Mouse (Mus musculus) MEL (cell line): Measurements from ENCODE around the gene Mrap. TPM values are rescaled to one million over a fixed set of nuclear protein-coding genes. Genes with fewer than 3 reads are reported as not detected.

Experiments
- DNase-seq: peaks from one replicate; pipeline ENCODE4 v3.0.0; 2011; ENCODE audit warnings: low read depth, low spot score
- H3K27ac ChIP-seq: 2 replicates; pipeline ENCODE4 v1.5.1; 2012; ENCODE audit warnings: low read depth, mild to moderate bottlenecking, control low read depth, low read length, moderate library complexity; ENCODE audit not compliant: control insufficient read depth
- H3K27me3 ChIP-seq, 2 experiments: fragments of 150-350 bp in 1 of 2; sonication (generic) in 1 of 2; 2 replicates each; pipeline ENCODE4 v1.6.1; 2012; ENCODE audit warnings: low read length in 2 of 2, mild to moderate bottlenecking in 2 of 2, improper control_type of control experiment in 1 of 2, moderate library complexity in 1 of 2; ENCODE audit not compliant: insufficient read depth in 2 of 2, control insufficient read depth in 1 of 2
- H3K36me3 ChIP-seq, 2 experiments: 2 replicates each; pipeline ENCODE4 v1.6.1; 2012 to 2014; ENCODE audit warnings: low read length in 2 of 2, improper control_type of control experiment in 1 of 2, inconsistent platforms in 1 of 2, mild to moderate bottlenecking in 1 of 2; ENCODE audit not compliant: insufficient read depth in 2 of 2, control insufficient read depth in 1 of 2
- H3K4me1 ChIP-seq, 2 experiments: fragments of 150-350 bp in 1 of 2; sonication (generic) in 1 of 2; 2 replicates each; pipeline ENCODE4 v1.6.1; 2012; ENCODE audit warnings: low read length in 2 of 2, improper control_type of control experiment in 1 of 2, mild to moderate bottlenecking in 1 of 2; ENCODE audit not compliant: insufficient read depth in 2 of 2, control insufficient read depth in 1 of 2
- H3K4me3 ChIP-seq, 2 experiments: fragments of 150-350 bp in 1 of 2; sonication (generic) in 1 of 2; 2 replicates each; pipeline ENCODE4 v1.5.1; 2012; ENCODE audit warnings: low read depth in 2 of 2, low read length in 2 of 2, mild to moderate bottlenecking in 2 of 2, moderate library complexity in 2 of 2, control low read depth in 1 of 2, improper control_type of control experiment in 1 of 2; ENCODE audit not compliant: control insufficient read depth in 1 of 2, insufficient read depth in 1 of 2
- H3K79me2 ChIP-seq: 2 replicates; pipeline ENCODE4 v1.6.1; 2012; ENCODE audit warnings: mild to moderate bottlenecking, low read length, moderate library complexity; ENCODE audit not compliant: control insufficient read depth, poor library complexity, insufficient read depth
- H3K9ac ChIP-seq: 2 replicates; pipeline ENCODE4 v1.6.1; 2012; ENCODE audit warnings: low read depth, mild to moderate bottlenecking, control low read depth, low read length, moderate library complexity; ENCODE audit not compliant: control insufficient read depth, poor library complexity, severe bottlenecking
- H3K9me3 ChIP-seq: fragments of 150-350 bp; sonication (generic); replicated peaks from 2 replicates; pipeline ENCODE4 v1.6.1; 2012; ENCODE audit warnings: mild to moderate bottlenecking, low read length, improper control_type of control experiment, moderate library complexity; ENCODE audit not compliant: insufficient read depth
- BHLHE40 ChIP-seq: IDR thresholded peaks from 2 replicates; pipeline ENCODE4 v1.6.1; 2012; ENCODE audit warnings: low read depth, mild to moderate bottlenecking, inconsistent platforms, low read length, improper control_type of control experiment, borderline replicate concordance
- CHD1 ChIP-seq: IDR thresholded peaks from 2 replicates; pipeline ENCODE4 v1.6.1; 2012; ENCODE audit warnings: low read depth, mild to moderate bottlenecking, inconsistent platforms, low read length, improper control_type of control experiment
- CHD2 ChIP-seq: IDR thresholded peaks from 2 replicates; pipeline ENCODE4 v1.6.1; 2011; ENCODE audit warnings: low read length, improper control_type of control experiment
- CTCF ChIP-seq, 3 experiments: IDR thresholded peaks in 2 of 3; conservative IDR thresholded peaks in 1 of 3; 2 replicates each; pipeline ENCODE4 v1.5.1; 2011 to 2012; ENCODE audit warnings: low read length in 3 of 3, low read depth in 2 of 3, mild to moderate bottlenecking in 2 of 3, improper control_type of control experiment in 1 of 3, inconsistent platforms in 1 of 3, mixed read lengths in 1 of 3, moderate library complexity in 1 of 3; ENCODE audit not compliant: control insufficient read depth in 1 of 3, insufficient read depth in 1 of 3, poor library complexity in 1 of 3, severe bottlenecking in 1 of 3
- E2F4 ChIP-seq: IDR thresholded peaks from 2 replicates; pipeline ENCODE4 v1.6.1; 2011; ENCODE audit warnings: low read depth, low read length, improper control_type of control experiment, borderline replicate concordance
- ELF1 ChIP-seq: IDR thresholded peaks from 2 replicates; pipeline ENCODE4 v1.6.1; 2014; ENCODE audit warnings: low read depth, mild to moderate bottlenecking, inconsistent platforms, low read length, improper control_type of control experiment, moderate library complexity
- ETS1 ChIP-seq: IDR thresholded peaks from 2 replicates; pipeline ENCODE4 v1.6.1; 2012; ENCODE audit warnings: low read depth, mild to moderate bottlenecking, inconsistent platforms, low read length, improper control_type of control experiment, moderate library complexity
- GABPA ChIP-seq: IDR thresholded peaks from 2 replicates; pipeline ENCODE4 v1.6.1; 2012; ENCODE audit warnings: low read depth, mild to moderate bottlenecking, inconsistent platforms, low read length, improper control_type of control experiment, moderate library complexity
- GATA1 ChIP-seq: IDR thresholded peaks from 2 replicates; pipeline ENCODE4 v1.6.1; 2011; ENCODE audit warnings: low read depth, low read length, improper control_type of control experiment
- JUND ChIP-seq: IDR thresholded peaks from 2 replicates; pipeline ENCODE4 v1.6.1; 2011; ENCODE audit warnings: low read depth, mild to moderate bottlenecking, improper control_type of control experiment, low read length
- MAX ChIP-seq: IDR thresholded peaks from 2 replicates; pipeline ENCODE4 v1.6.1; 2011; ENCODE audit warnings: low read length, improper control_type of control experiment
- MAZ ChIP-seq: IDR thresholded peaks from 2 replicates; pipeline ENCODE4 v1.6.1; 2012; ENCODE audit warnings: low read depth, mild to moderate bottlenecking, inconsistent platforms, low read length, improper control_type of control experiment
- MEF2A ChIP-seq: IDR thresholded peaks from 2 replicates; pipeline ENCODE4 v1.6.1; 2014; ENCODE audit warnings: low read depth, mild to moderate bottlenecking, inconsistent platforms, low read length, improper control_type of control experiment; ENCODE audit not compliant: poor library complexity, insufficient replicate concordance, severe bottlenecking; ENCODE audit errors: extremely low read depth
- MYB ChIP-seq: IDR thresholded peaks from 2 replicates; pipeline ENCODE4 v1.6.1; 2011; ENCODE audit warnings: mild to moderate bottlenecking, low read depth, low read length, improper control_type of control experiment
- MYC ChIP-seq: IDR thresholded peaks from 2 replicates; pipeline ENCODE4 v1.6.1; 2011; ENCODE audit warnings: low read depth, mild to moderate bottlenecking, low read length, improper control_type of control experiment, moderate library complexity
- NELFE ChIP-seq: IDR thresholded peaks from 2 replicates; pipeline ENCODE4 v1.6.1; 2011; ENCODE audit warnings: low read depth, low read length, improper control_type of control experiment
- NRF1 ChIP-seq: IDR thresholded peaks from 2 replicates; pipeline ENCODE4 v1.6.1; 2014; ENCODE audit warnings: low read depth, mild to moderate bottlenecking, inconsistent platforms, low read length, improper control_type of control experiment, moderate library complexity; ENCODE audit not compliant: poor library complexity, insufficient read depth, severe bottlenecking
- POLR2AphosphoS2 ChIP-seq: IDR thresholded peaks from 2 replicates; pipeline ENCODE4 v1.6.1; 2011; ENCODE audit warnings: low read length, improper control_type of control experiment
- POLR2AphosphoS5 ChIP-seq: IDR thresholded peaks from 2 replicates; pipeline ENCODE4 v1.6.1; 2012; ENCODE audit warnings: low read depth, borderline replicate concordance, mild to moderate bottlenecking, inconsistent platforms, low read length, moderate library complexity, mixed read lengths
- RAD21 ChIP-seq: IDR thresholded peaks from 2 replicates; pipeline ENCODE4 v1.6.1; 2011; ENCODE audit warnings: mild to moderate bottlenecking, low read depth, low read length, improper control_type of control experiment
- SIN3A ChIP-seq: IDR thresholded peaks from 2 replicates; pipeline ENCODE4 v1.6.1; 2012; ENCODE audit warnings: low read length, improper control_type of control experiment, inconsistent platforms
- SMC3 ChIP-seq: IDR thresholded peaks from 2 replicates; pipeline ENCODE4 v1.6.1; 2011; ENCODE audit warnings: low read depth, low read length, improper control_type of control experiment
- TAL1 ChIP-seq: IDR thresholded peaks from 2 replicates; pipeline ENCODE4 v1.6.1; 2012; ENCODE audit warnings: mild to moderate bottlenecking, inconsistent platforms, low read length, moderate library complexity, mixed read lengths
- TBP ChIP-seq: IDR thresholded peaks from 2 replicates; pipeline ENCODE4 v1.8.0; 2011; ENCODE audit warnings: low read depth, low read length, improper control_type of control experiment
- TCF12 ChIP-seq: IDR thresholded peaks from 2 replicates; pipeline ENCODE4 v1.6.1; 2014; ENCODE audit warnings: low read depth, mild to moderate bottlenecking, inconsistent platforms, low read length, improper control_type of control experiment, moderate library complexity
- UBTF ChIP-seq: IDR thresholded peaks from 2 replicates; pipeline ENCODE4 v1.6.1; 2012; ENCODE audit warnings: low read depth, mild to moderate bottlenecking, inconsistent platforms, low read length, improper control_type of control experiment, moderate library complexity, borderline replicate concordance; ENCODE audit not compliant: insufficient read depth
- USF1 ChIP-seq: IDR thresholded peaks from 2 replicates; pipeline ENCODE4 v1.6.1; 2014; ENCODE audit warnings: low read depth, mild to moderate bottlenecking, inconsistent platforms, low read length, improper control_type of control experiment, moderate library complexity
- USF2 ChIP-seq, 2 experiments: IDR thresholded peaks; 2 replicates each; pipeline ENCODE4 v1.6.1; 2011 to 2012; ENCODE audit warnings: improper control_type of control experiment in 2 of 2, low read length in 2 of 2, borderline replicate concordance in 1 of 2, inconsistent platforms in 1 of 2, low read depth in 1 of 2, mild to moderate bottlenecking in 1 of 2; ENCODE audit not compliant: insufficient read depth in 1 of 2
- ZC3H11A ChIP-seq: IDR thresholded peaks from 2 replicates; pipeline ENCODE4 v1.6.1; 2012; ENCODE audit warnings: low read depth, mild to moderate bottlenecking, inconsistent platforms, low read length, improper control_type of control experiment
- ZKSCAN1 ChIP-seq: IDR thresholded peaks from 2 replicates; pipeline ENCODE4 v1.6.1; 2012; ENCODE audit warnings: low read depth, mild to moderate bottlenecking, inconsistent platforms, low read length, improper control_type of control experiment, moderate library complexity
- ZMIZ1 ChIP-seq: IDR thresholded peaks from 2 replicates; pipeline ENCODE4 v1.6.1; 2012; ENCODE audit warnings: low read depth, mild to moderate bottlenecking, inconsistent platforms, low read length, improper control_type of control experiment, moderate library complexity
- ZNF384 ChIP-seq: IDR thresholded peaks from 2 replicates; pipeline ENCODE4 v1.6.1; 2012; ENCODE audit warnings: low read depth, mild to moderate bottlenecking, inconsistent platforms, low read length, improper control_type of control experiment
- polyA plus RNA-seq, 2 experiments: library from polyadenylated mRNA; stranded (reverse) in 1 of 2; unstranded in 1 of 2; fragments of >175 nt in 1 of 2; fragments of >200 nt in 1 of 2; gene quantifications; 2 replicates each; pipeline versions ENCODE4 v1.2.1 to v1.2.4; 2012; ENCODE audit warnings: low replicate concordance in 2 of 2, low read depth in 1 of 2; ENCODE audit not compliant: insufficient read length in 2 of 2, insufficient read depth in 1 of 2, missing spikeins in 1 of 2
- total RNA-seq: library from RNA; depleted of rRNA; stranded (reverse); fragments of 300-350 nt; gene quantifications from 2 replicates; pipeline ENCODE4 v1.2.3, GENCODE M21; 2012

The Mrap gene
- total and polyA plus RNA-seq, 3 experiments: 0.92 to 2.2 TPM; not detected in 1

DNA sequence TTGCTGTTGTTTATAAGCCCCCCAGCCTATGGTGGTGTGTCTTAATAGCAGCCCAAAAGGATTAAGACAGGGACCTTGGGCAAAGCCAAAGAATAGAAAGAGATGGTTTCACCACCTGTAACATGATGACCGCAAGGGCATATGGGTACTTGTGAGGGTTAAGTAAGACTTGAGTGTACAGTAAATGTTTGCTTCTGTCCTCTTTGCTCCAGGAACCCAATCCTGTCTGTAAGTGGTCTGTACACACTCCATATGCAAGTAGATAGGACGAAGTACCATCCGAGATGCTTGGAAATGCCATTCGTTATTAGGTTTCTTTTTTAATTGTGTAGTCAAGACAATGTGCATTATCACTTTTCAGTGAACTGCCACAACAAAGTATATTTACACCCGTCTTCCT, 44.4 kb upstream of the Mrap start:
- H3K27me3 ChIP-seq: no peaks in the 10 kb centered on the region
- TF ChIP-seq BHLHE40: no peak
- no peak for TF ChIP-seq SMC3
- no peak for TF ChIP-seq TBP
- TF ChIP-seq CTCF (IDR thresholded peaks at IDR 0.05 in 2 of 3, conservative IDR thresholded peaks at IDR 0.05 in 1 of 3; ENCODE audit: control insufficient read depth in 1 of 3, insufficient read depth in 1 of 3, low read depth in 2 of 3, low read length in 3 of 3, poor library complexity in 1 of 3, severe bottlenecking in 1 of 3): no peak
- no peak for TF ChIP-seq ZNF384
- no peak for TF ChIP-seq JUND
- TF ChIP-seq MAZ: no peak
- TF ChIP-seq ZMIZ1: no peak
- no peak for TF ChIP-seq MYC
- no peak for TF ChIP-seq MEF2A
- no peak for TF ChIP-seq MYB
- no peak for TF ChIP-seq E2F4
- no peak for TF ChIP-seq MAX
- no peak for TF ChIP-seq TCF12
- TF ChIP-seq GATA1: no peak
- TF ChIP-seq ETS1: no peak
- no peak for TF ChIP-seq TAL1
- TF ChIP-seq USF1: no peak
- TF ChIP-seq CHD2: no peak
- TF ChIP-seq, all 39 proteins: peak for 0

DNA sequence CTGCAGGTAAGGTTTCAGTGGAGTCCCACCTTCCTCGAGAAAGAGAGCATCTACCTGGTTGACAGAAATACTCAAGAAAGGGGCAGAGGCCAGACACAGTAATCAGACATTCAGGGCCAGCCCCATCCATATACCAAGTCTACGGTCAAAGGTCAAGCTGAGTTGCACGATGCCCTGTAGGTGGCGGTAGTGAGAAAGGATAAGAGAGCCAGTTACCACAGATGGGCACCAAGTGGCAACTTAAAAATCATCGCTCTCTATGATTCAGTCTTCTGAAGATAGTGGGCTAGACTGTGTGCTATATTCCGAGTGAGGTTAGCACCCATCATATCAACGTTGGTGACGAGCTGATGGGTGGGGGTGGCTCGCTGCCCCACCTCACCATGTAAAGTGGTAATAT, 43.3 kb upstream of the Mrap start:
- Histone ChIP-seq H3K9me3 (no peaks in the 10 kb centered on the region), H3K27me3 (no peaks in the 10 kb centered on the region), H3K4me3 (no peak overlapping the region), H3K79me2 (no peaks in the 10 kb centered on the region), H3K9ac (no peak overlapping the region), H3K36me3 (no peaks in the 10 kb centered on the region), H3K27ac (no peak overlapping the region), H3K4me1 (no peaks in the 10 kb centered on the region)
- DNase-seq: peak; percentile 64
- peak; percentile 59 for TF ChIP-seq SMC3
- TF ChIP-seq ETS1: no peak
- TF ChIP-seq ELF1: no peak
- TF ChIP-seq NELFE: no peak
- no peak for TF ChIP-seq TAL1
- TF ChIP-seq GATA1: no peak
- no peak for TF ChIP-seq SIN3A
- TF ChIP-seq MYC: no peak
- 0 out of 2 replicates have a peak, but pooled peaks have one; percentile 29 for TF ChIP-seq ZC3H11A
- no peak for TF ChIP-seq ZKSCAN1
- peak; percentile 63 for TF ChIP-seq RAD21
- TF ChIP-seq GABPA: no peak
- TF ChIP-seq NRF1: no peak
- TF ChIP-seq POLR2AphosphoS2: no peak
- no peak for TF ChIP-seq TBP
- TF ChIP-seq UBTF: no peak
- no peak for TF ChIP-seq ZNF384
- no peak for TF ChIP-seq USF2 (IDR thresholded peaks at IDR 0.05; ENCODE audit: borderline replicate concordance in 1 of 2, insufficient read depth in 1 of 2, low read depth in 1 of 2, low read length in 2 of 2)
- TF ChIP-seq USF1: no peak
- no peak for TF ChIP-seq BHLHE40
- TF ChIP-seq MAX: no peak
- TF ChIP-seq POLR2AphosphoS5: no peak
- no peak for TF ChIP-seq CHD2
- TF ChIP-seq CHD1: no peak

More for the DNA sequence above, 44.4 kb upstream of the Mrap start:
- no peak for DNase-seq
- H3K36me3 ChIP-seq: no peaks in the 10 kb centered on the region
- H3K79me2 ChIP-seq: no peaks in the 10 kb centered on the region
- no peak overlapping the region for H3K27ac ChIP-seq
- no peaks in the 10 kb centered on the region for H3K4me1 ChIP-seq
- H3K9me3 ChIP-seq: no peaks in the 10 kb centered on the region
- no peak overlapping the region for H3K9ac ChIP-seq
- no peak overlapping the region for H3K4me3 ChIP-seq
